Mouse (Mus musculus) gastrocnemius, adult 8-10 months (tissue): Measurements from ENCODE around the gene Cdca4. TPM values are rescaled to one million over a fixed set of nuclear protein-coding genes. Genes with fewer than 3 reads are reported as not detected.
A peak's percentile ranks its signal among the peaks of the same experiment; 100 is the strongest.
"Not testable (repeated sequence)": the region's sequence is repeated elsewhere in the genome, so short reads cannot be mapped to it uniquely, and the experiment has no call there.

ENCODE experiments used
- DNase-seq, 2 experiments: peaks; one replicate each; pipeline ENCODE4 v3.0.0; 2022; ENCODE audit warnings: low spot score in 2 of 2
- total RNA-seq, 4 experiments: library from RNA; stranded (reverse); gene quantifications; 2 replicates each; pipeline ENCODE4 v1.2.4; 2022

Cdca4 gene
- total RNA-seq, 4 experiments from 2014 or later = 1.9 to 2.8 (median 2.5) TPM

- no peak for DNase-seq
These were observed 6.0 kb downstream of the Cdca4 start for GRCm38 (mm10) chr12:112823221-112823620.

DNA sequence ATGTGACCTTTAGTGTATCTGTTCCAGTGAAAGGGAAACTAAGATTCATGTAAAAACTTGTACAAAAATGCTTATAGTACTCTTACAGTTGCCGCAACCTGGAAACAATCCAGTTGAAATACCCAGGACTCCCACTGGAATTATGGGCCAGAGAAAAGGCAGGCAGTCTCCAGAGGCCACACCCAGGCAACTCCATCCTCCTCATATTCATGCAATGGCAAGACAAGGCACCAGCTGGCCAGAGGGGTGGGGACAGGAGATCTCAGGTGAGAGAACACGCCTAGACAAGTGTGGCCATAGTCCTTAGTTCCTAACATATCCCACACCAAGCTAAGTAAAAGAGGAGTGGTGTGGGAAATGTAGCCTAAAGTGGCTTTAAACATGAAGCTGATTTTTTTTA is 6.5 kb downstream of the Cdca4 start:
- no peak for DNase-seq

- no peak for DNase-seq
These were observed 7.2 kb downstream of the Cdca4 start for GRCm38 (mm10) chr12:112821974-112822373.

DNA sequence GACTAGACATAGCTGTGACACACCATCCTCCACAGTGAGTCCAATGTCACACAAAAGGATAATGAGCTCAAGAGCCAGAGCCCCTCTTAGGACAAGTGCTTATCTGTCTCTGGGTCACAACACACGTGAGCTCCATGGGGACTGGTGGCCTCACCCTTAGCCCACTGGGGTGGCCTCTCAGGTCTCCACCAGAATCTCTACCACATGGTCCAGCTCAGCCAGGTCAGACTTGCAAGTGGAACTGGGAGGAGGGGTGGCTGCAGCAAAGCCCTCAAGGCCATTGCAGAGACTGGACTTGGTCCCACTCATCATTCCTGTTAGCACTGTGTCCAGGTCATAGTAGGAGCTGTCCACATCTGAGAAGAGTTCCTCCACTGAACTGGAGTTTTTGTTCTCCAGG is 8.0 kb downstream of the Cdca4 start:
- no peak for DNase-seq

- DNase-seq = no peak
These were observed 8.7 kb downstream of the Cdca4 start for GRCm38 (mm10) chr12:112820401-112820999.

DNA sequence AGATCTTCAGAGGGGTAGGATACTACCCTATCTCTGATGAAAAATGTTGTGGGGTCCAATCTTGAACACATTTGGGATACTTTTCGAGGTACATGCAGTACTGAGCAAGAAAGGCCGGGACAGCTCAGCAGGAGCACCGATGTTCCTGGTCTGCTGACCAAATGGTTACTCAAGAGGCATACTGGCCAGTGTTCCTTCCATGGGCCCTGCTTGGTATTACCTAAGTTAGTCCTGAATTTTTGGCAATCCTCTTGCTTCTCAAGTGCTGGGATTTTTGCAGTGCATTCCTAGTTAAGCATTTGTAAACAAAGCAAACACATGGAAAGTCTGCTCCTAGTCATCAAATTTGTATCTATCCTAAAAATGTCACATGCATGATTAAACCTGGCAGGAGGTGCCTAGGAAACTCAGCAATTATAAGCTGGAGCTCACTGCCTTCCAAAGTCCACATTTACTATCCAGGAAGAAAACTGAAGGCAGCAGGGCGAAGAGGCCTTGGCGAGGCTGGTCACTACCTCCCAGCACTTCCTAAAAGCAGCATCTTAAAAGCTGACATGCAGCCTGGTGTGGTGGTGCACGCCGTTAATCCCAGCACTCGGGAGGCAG is 10.1 kb downstream of the Cdca4 start:
- DNase-seq = no peak

DNA sequence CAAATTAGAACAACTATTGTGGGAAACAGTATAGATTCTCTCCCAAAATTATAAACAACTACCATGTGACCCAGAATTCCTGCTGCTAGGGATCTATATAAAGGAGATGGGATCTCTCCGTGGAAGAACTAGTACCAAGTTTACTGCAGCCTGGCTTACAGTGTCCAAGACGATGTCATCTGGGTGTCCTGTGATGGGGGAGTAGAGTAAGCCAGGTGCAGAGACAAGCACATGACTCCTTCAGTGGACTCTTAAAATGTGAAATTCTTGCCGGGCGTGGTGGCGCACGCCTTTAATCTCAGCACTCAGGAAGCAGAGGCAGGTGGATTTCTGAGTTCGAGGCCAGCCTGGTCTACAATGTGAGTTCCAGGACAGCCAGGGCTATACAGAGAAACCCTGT is 12.4 kb downstream of the Cdca4 start:
- not testable (repeated sequence) for DNase-seq

DNA sequence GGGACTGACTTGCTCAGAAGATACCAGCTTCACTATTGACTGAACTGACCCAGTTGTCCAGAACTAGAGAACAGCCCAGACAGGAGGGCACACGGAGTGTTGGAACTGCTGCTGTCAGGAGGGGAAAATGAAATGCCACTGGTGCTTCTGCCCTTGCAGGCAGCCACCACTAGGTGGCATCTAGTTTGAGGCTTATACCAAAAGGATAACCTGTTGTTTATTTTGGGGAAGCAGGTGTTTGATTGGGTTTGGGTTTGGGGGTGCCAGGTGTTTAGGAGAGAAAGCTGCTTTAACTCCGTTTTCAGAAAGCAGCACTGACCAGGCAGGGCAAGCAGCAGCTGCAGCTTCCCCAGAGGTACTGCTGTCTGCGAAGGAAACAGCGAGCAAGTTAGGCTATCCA is 12.9 kb downstream of the Cdca4 start:
- DNase-seq = no peak

GRCm38 (mm10) chr12:112814682-112815470 is 14.3 kb downstream of the Cdca4 start:
- no peak for DNase-seq

DNA sequence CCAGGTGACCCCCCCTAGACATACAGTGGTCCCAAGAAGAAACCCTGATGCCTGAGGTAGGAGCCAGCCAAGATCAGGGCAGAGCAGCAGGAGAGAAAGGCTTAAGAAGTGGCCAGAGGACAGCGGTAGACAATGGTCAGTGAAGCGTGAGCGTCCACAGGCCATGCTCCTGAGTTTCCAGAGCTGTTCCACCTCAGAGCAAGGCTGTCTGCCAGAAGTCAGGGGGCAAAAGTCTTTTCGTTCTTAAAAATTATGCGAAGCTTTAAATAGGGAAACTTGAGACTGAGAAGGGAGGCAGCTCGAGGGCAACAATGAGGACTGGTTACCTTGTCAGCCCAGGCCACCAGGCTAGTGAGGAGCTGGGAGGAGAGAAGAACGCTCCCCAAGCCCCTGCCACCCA is 15.9 kb downstream of the Cdca4 start:
- DNase-seq = no peak

- no peak for DNase-seq
These were observed 18.9 kb downstream of the Cdca4 start for GRCm38 (mm10) chr12:112810092-112810885.

- DNase-seq = no peak
These were observed 19.6 kb downstream of the Cdca4 start for GRCm38 (mm10) chr12:112809641-112810040.

DNA sequence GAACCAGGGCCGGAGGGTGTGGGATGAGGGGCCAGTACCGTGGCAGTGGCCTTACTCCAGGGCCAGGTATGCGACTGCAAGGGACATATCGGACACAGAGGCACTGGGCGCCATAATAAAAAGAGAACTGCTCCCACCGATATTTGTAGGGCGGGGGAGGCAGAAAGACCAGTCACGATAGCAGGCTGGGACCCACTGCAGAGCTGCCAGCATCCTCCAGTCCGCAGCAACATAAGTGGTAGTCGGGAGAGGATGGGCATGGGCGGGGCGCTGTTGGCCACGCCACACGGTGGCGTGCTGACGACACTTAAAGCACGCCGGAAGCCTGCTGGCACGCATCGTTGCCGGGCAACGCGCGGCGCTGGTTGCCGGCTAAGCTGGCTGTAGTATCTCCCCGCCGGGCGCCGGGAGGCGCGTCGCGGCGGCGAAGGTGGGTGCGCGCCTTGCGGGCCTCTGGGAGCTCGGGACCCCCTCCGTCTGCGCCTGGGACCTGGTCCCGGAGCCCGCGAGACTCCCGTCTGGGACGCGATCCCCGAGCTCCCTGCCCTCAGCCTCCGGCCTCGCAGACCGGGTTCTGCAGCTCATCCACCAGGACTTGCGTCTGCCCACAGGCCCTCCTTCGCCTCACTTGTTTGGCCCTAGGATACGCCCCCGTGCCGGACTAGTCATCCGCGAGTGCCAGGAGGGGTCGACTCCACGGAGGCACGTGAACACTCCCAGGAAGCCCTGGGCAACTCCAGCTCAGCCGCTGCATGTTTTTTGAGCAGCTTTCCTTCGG is 20.4 kb downstream of the Cdca4 start, which contains the start of gene Clba1:
Gene Clba1 (plus strand): TSS at position 351 of the 778 bp plus-strand sequence.
- DNase-seq = peak; percentile 89 to 91

DNA sequence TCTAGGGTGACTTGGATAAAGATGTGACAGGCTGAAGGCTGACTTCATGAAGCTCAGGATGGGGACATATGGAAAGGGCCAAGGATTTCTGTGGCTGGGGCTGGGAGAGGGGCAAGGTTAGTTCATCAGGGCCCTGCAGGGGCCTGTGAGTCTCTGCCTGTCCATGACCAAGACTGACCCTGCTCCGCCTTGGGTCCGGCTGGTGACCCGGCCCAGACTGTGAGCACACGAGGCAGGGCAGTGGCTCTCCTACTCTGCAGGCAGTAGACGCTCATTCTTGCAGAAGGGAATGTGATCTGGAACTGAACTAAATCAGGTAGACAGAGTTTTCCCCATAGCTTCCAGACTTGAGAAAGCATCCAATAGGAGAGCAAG is 21.0 kb downstream of the Cdca4 start:
- no peak for DNase-seq

DNA sequence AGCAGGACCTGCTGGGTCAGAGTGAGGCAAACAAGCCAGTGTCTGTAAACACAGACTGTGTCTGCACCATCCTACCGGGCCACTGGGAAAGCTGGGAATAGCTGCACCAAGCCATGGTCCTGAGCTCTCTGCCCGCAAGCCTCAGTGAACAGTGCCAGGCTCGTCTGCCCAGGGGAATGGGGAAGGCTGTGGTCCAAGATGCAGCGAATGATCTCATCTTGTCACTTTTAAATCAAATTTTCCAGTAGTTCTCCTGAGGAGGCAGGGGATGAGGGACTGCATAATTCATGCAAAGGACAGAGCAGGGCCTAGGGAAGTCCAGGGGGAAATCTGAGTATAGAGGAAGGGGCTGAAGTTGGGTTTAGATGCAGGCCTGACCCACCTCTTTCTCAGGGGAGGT is 21.4 kb downstream of the Cdca4 start:
- DNase-seq = no peak

DNA sequence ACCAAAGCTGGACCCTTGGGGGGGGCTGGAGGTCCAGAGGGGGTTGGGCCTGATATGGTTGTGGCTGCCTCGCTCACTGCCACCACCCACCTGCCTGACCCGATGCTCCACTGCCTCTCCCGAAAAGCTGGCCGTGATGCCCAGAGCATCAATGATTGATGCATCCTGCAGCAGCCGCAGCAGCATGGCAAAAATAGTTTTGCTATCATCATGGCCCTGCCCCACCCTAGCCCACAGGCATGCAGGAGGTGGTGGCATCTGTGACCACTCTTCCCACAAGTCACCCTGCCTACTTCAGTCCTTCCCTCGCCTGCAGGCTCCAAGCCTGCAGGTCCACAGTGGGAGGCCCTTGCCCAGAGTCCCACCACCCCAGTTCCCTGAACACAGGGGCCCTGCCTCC is 23.2 kb downstream of the Cdca4 start:
- no peak for DNase-seq

- DNase-seq = no peak
These were observed 25.2 kb downstream of the Cdca4 start for GRCm38 (mm10) chr12:112804046-112804445.

DNA sequence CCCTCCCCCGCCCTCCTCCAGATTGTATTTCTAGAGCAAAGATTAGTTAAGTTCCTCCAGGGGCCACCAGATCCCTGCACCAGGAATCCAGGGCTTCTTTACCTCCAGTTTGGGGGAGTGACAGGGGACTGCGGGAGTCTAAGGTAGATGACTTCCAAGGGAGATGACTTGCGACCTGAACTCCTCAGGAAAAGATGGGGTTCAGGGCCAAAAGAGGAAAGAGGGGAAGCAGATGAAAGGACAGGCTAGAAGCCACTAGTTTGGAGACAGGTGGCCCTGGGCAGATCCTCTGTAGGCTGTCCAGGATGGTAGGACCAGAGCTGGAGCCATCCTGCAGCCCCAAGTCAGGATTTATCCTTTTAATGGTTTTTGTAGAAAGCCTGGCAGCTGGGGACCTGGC is 26.3 kb downstream of the Cdca4 start:
- DNase-seq = no peak

DNA sequence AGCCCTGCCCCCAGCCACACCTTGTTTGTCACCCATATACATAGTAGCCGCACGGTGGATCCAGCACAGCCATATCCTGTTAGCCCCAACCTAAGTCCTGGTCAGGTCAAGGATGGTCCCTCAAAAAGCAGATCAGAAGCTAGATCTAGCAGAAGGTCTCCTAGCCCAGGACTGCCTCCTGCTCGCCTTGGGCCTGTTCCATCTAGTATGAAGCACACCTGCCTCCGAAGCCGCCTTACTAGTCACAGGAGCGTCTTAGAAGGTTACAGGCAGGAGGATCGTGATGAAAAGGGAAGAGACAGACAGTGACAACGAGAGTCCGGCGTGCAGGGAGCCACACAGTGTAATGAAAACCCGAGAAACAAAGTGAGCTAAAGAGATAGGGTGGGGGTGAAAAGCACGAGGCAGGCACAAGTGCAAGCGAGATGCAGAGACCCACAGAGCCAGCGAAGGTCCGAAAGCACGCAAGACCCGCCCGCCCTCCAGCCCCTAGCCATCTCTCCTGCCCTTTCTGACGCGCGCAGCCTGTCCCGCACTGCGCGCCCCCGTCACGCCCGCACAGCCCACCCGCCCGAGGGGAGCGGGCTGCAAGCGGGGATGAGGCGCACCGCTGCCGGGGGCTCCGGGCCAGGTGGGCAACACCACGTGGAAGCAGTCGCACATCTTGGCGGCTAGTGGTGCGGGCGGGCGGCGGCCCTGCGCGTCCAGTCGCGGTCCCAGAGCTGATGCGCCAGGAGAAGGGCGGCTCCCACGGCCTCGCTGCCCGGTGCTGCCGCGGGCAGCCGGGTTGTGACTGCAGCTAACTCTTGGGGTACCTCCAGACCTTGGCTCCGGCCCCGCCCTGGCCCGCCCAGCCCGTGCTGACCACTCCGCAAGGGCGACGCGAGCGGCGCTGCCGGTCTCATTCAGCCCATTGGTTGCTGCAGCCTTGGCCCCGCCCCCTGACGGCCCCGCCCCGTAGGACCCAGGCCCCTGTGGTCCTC is 27.1 kb downstream of the Cdca4 start, which contains the start of gene Ahnak2:
Gene Ahnak2 (minus strand): TSS at position 794 of the 983 bp plus-strand sequence.
- no peak for DNase-seq

DNA sequence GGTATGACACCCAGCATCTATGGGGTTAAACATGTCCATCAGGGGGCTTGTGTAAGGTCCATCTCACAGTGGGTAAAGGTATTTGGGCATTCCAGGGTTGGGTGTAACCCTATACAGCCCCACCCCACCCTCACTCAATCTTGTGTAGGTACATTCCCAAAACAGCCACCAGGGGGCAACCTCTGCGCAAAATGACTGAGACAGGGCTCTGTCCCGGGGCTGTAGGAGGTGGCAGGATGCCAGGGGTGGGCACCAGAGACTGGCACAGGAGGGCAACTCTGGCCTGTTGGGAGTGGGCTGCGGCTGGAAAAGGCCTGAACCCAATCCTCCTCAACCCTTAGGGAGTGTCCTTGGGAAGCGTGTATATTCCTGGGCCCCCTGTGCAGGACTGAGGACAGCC is 28.7 kb downstream of the Cdca4 start:
- peak; percentile 37 to 55 for DNase-seq
